Comparison of ENCODE assay signal across 8 mouse cellular contexts in genomic region chr16:90220026-90220891, GRCm38 (mm10). TPM values are rescaled to one million over a fixed set of nuclear protein-coding genes. Genes with fewer than 3 reads are reported as not detected.
DNase-seq lines count a peak whose midpoint lies in the region; ATAC-seq lines count a peak whose summit lies in the region.

TSS of gene Sod1 (plus strand) at chr16:90220754.

- intact Hi-C loops in gastrocnemius, postnatal 14 days (cut with DNase I; ENCODE audit: low total_unique reads), result no loop called here
- intact Hi-C loops in left cerebral cortex, postnatal 10 days (cut with DNase I), result no loop called here

- peak; percentile 96 for DNase-seq in adipocyte (ENCODE audit: low spot score)
- peak; percentile 97 for DNase-seq in embryo, embryonic 10 days (ENCODE audit: low spot score)
- DNase-seq in gastrocnemius, postnatal 14 days, result peak; percentile 93
- DNase-seq in left cerebral cortex, postnatal 10 days (ENCODE audit: extremely low spot score in 1 of 2, low spot score in 2 of 2), result peak; percentile 90 to 96
- DNase-seq in right cerebral cortex, postnatal 25 days, result peak; percentile 91
- peak; percentile 94 to 98 for DNase-seq in urinary bladder, postnatal 4 days (ENCODE audit: low spot score in 2 of 2)

- peak; percentile 85 for ATAC-seq in inflammation-experienced regulatory T-cells, adult 6 months
- peak; percentile 85 for ATAC-seq in megakaryocyte-erythroid progenitor cell, adult 5-6 weeks (replicated peaks; ENCODE audit: low FRiP score, low TSS enrichment, poor library complexity, severe bottlenecking)

RNA-seq across cellular contexts. Expression of gene Sod1, which starts in this region (rescaled TPM):
- 100 to 1,000 TPM; 252 to 260 TPM for total RNA-seq in gastrocnemius, postnatal 14 days (2021)
- polyA plus RNA-seq in inflammation-experienced regulatory T-cells, adult 6 months (2017; shearing (Covaris generic)), result 1,000 to 10,000 TPM; 1,261 to 1,407 (median 1,324) TPM
- total RNA-seq in left cerebral cortex, postnatal 10 days (2021), result 100 to 1,000 TPM; 354 to 355 TPM
- 1,056 and 1,102 TPM in 2 replicates for total RNA-seq in megakaryocyte-erythroid progenitor cell, adult 5-6 weeks (2014; fragmentation: Nextera tagmentation)
- 1,074 and 1,263 TPM in 2 replicates for total RNA-seq in megakaryocyte-erythroid progenitor cell, adult 5-6 weeks (2017)

Comparison
In these comparisons a context has a peak if more than half of its experiments do, and no peak if none do; other contexts are left out.
1. Peak in every context shown above with its lines: DNase-seq and ATAC-seq.